Mouse (Mus musculus) adrenal gland, adult 2 months (tissue): ENCODE results near the gene Mmp15. TPM values are rescaled to one million over a fixed set of nuclear protein-coding genes. Genes with fewer than 3 reads are reported as not detected.

Source experiments
- polyA plus RNA-seq: library from polyadenylated mRNA; depleted of rRNA; stranded (reverse); fragments of >200 nt; gene quantifications from 2 replicates; pipeline ENCODE4 v1.2.3, GENCODE M21; 2012; rRNA removed
- total RNA-seq, 2 experiments: library from RNA; stranded (reverse); gene quantifications; 2 replicates each; pipeline ENCODE4 v1.2.3; 2021

Mmp15 gene
- total and polyA plus RNA-seq, 3 experiments, result 5.5 to 14.1 (median 7.7) TPM

Other genes with a start within 250 kb of the Mmp15 start
- 100 to 1,000 TPM; 134 to 144 TPM for gene Kifc3, start 149.5 kb upstream of the Mmp15 start, total RNA-seq
- 268 and 330 TPM in 2 replicates for gene Kifc3, start 149.5 kb upstream of the Mmp15 start, polyA plus RNA-seq
- 1 to 10 TPM in 1 of 2 experiments, under 1 TPM in 1; 0.55 to 1.1 TPM for gene Cngb1, start 45.7 kb upstream of the Mmp15 start, total RNA-seq
- gene Cngb1, start 45.7 kb upstream of the Mmp15 start, polyA plus RNA-seq, result 0.57 and 0.71 TPM in 2 replicates
- under 1 TPM; 0.59 to 0.95 TPM for gene Tepp, start 41.7 kb upstream of the Mmp15 start, total RNA-seq
- 0.28 and 0.45 TPM in 2 replicates for gene Tepp, start 41.7 kb upstream of the Mmp15 start, polyA plus RNA-seq
- 10 to 100 TPM in 1 of 2 experiments, 1 to 10 TPM in 1; 9.6 to 10.5 TPM for gene Zfp319, start 20.3 kb upstream of the Mmp15 start, total RNA-seq
- gene Zfp319, start 20.3 kb upstream of the Mmp15 start, polyA plus RNA-seq, result 12.3 and 13.0 TPM in 2 replicates
- gene Usb1, start 20.0 kb upstream of the Mmp15 start, total RNA-seq, result 10 to 100 TPM; 13.1 to 16.7 TPM
- gene Usb1, start 20.0 kb upstream of the Mmp15 start, polyA plus RNA-seq, result 19.6 and 23.8 TPM in 2 replicates
- gene Cfap20, start 82.6 kb downstream of the Mmp15 start, total RNA-seq, result 10 to 100 TPM; 40.7 to 42.4 TPM
- 49.1 and 62.3 TPM in 2 replicates for gene Cfap20, start 82.6 kb downstream of the Mmp15 start, polyA plus RNA-seq
- 10 to 100 TPM; 59.4 to 86.9 TPM for gene Csnk2a2, start 137.8 kb downstream of the Mmp15 start, total RNA-seq
- gene Csnk2a2, start 137.8 kb downstream of the Mmp15 start, polyA plus RNA-seq, result 10.0 and 13.9 TPM in 2 replicates
- 1 to 10 TPM in 1 of 2 experiments, under 1 TPM in 1; 0.81 to 1.7 TPM for gene Ccdc113, start 181.8 kb downstream of the Mmp15 start, total RNA-seq
- gene Ccdc113, start 181.8 kb downstream of the Mmp15 start, polyA plus RNA-seq, result 0.10 TPM in 1 of 2 replicates, not detected in the other
- not detected for gene Prss54, start 224.1 kb downstream of the Mmp15 start, total RNA-seq
- not detected in 2 replicates for gene Prss54, start 224.1 kb downstream of the Mmp15 start, polyA plus RNA-seq